Mouse (Mus musculus): ENCODE measurements around the gene Colgalt2.

DNA sequence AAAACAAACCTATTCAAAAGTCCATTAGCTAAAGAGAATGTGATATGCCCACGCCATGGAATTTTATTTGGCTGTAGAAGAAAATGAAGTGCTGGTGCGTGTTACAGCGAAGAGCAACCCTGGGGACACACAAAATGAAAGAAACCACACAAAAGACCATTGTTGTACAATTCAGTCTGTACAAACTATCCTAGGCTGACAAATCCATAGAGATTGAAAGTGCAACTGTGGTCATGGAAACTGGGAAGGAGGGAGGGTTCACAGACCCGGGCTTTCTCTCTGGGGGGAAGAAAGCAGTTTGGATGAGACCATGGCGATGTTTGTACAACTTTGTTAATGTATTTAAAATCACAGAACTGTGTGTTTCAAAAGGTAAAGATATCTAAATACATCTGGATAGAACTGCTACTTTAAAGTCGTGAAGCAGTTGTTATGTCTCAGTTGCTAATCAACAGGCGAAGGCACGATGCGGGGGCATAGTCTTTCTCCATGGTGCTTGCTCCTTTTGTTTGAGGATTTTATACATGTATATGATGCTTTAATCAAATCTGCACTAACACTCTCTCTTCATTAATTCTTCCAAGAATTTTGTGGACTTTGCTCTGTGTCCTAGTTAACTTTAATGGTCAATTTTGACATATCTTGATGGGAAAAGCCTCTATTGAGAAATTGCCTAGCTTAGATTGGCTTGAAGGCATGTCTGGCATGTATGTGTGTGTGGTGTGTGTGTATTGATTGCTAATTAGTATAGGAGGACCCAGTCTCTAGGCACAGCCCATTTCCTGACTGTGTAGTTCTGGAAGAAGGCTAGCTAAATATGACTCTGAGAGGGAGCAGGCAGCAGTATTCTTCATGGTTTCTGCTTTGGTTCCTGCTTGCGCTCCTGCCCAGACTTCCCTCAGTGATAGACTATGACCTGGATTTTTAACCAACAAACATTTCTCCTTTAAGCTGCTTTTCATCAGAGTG, 55.9 kb downstream of the Colgalt2 start:
- TF ChIP-seq GATA1 (IDR thresholded peaks at IDR 0.05; ENCODE audit: borderline replicate concordance, low read length) (no peak), FLI1 (IDR thresholded peaks at IDR 0.05; ENCODE audit: low read length) (no peak)

Data from megakaryocyte, embryonic 14.5 days (primary cell).